ENCODE assay signal across 11 mouse cellular contexts in the genomic region with DNA sequence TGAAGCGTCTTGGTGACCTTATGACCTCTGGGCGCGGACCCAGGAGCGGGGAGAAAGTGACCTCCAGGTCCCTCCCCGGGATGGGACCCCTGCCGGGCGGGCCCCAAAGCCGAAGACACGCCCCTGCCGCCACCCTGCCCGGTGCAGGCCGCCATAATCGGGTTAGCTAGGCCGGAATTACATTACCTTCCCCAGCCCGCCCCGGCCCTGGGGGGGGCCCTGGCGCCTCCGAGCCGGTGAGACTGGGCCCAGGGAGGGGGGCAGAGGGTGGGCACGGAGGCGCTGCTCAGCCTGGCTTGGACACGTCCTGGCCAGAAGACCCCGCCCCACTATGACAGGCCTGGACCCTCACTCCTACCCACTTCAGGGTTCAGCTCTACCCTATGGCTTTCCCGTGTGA. TPM values are rescaled to one million over a fixed set of nuclear protein-coding genes. Genes with fewer than 3 reads are reported as not detected.
DNase-seq lines count a peak whose midpoint lies in the region; ATAC-seq and TF ChIP-seq lines count a peak whose summit lies in the region.
"Had no signal": no experiment of that assay in that cellular context is flagged by ENCODE, and none has a peak within 500 bp of the region (broad histone marks: within the 10 kb centered on the region; RNA-seq: fewer than 3 reads in every experiment).

No protein-coding gene starts in this region.

- H3K4me3 ChIP-seq in heart, embryonic 14.5 days (ENCODE audit: control insufficient read depth in 1 of 2, insufficient read depth in 1 of 2, low read depth in 1 of 2, low read length in 2 of 2): peak overlapping the region in 1 of 2 experiments; percentile 11; a peak in 1 of 4 replicates
- peak overlapping the region; percentile 30; the same call in 1 of the 2 replicates for H3K4me3 ChIP-seq in ES-Bruce4 (ENCODE audit: low read depth, low read length)
- peak overlapping the region; percentile 30 for H3K4me3 ChIP-seq in embryonic facial prominence, embryonic 12.5 days
- peak overlapping the region; percentile 7; the same call in 1 of the 2 replicates for H3K4me3 ChIP-seq in limb, embryonic 15.5 days

- no peak for TF ChIP-seq EP300 in ES-Bruce4 (IDR thresholded peaks at IDR 0.05; ENCODE audit: insufficient read depth, low read depth, low read length)

- H3K9me3 ChIP-seq in heart, embryonic 14.5 days (ENCODE audit: control insufficient read depth, low read length): no peaks in the 10 kb centered on the region
- H3K9me3 ChIP-seq in ES-Bruce4 (replicated peaks; ENCODE audit: control insufficient read depth, insufficient read depth, low read length, poor library complexity, severe bottlenecking): no peaks in the 10 kb centered on the region
- H3K9me3 ChIP-seq in embryonic facial prominence, embryonic 12.5 days: no peaks in the 10 kb centered on the region
- no peaks in the 10 kb centered on the region for H3K9me3 ChIP-seq in limb, embryonic 15.5 days

- TF ChIP-seq CTCF in ES-Bruce4 (IDR thresholded peaks at IDR 0.05; ENCODE audit: low read depth, low read length): no peak

- peaks cover 0 to 16% of the 10 kb centered on the region in 2 experiments; a peak in 3 of 4 replicates for H3K4me1 ChIP-seq in heart, embryonic 14.5 days (ENCODE audit: control insufficient read depth in 2 of 2, insufficient read depth in 2 of 2, low read length in 2 of 2)
- H3K4me1 ChIP-seq in ES-Bruce4 (ENCODE audit: control insufficient read depth, insufficient read depth, low read length): no peaks in the 10 kb centered on the region
- 0 out of 2 replicates have a peak, but pooled peaks cover 6% of the 10 kb centered on the region for H3K4me1 ChIP-seq in embryonic facial prominence, embryonic 12.5 days
- H3K4me1 ChIP-seq in limb, embryonic 15.5 days: peaks cover 32% of the 10 kb centered on the region

- H3K27me3 ChIP-seq in heart, embryonic 14.5 days (ENCODE audit: control insufficient read depth, insufficient read depth, low read length): peaks cover 98% of the 10 kb centered on the region
- peaks cover 35% of the 10 kb centered on the region for H3K27me3 ChIP-seq in ES-Bruce4 (ENCODE audit: control insufficient read depth, insufficient read depth, low read length, poor library complexity, severe bottlenecking)
- peaks cover 93% of the 10 kb centered on the region for H3K27me3 ChIP-seq in embryonic facial prominence, embryonic 12.5 days
- H3K27me3 ChIP-seq in limb, embryonic 15.5 days: peaks cover 99% of the 10 kb centered on the region

- no peak overlapping the region for H3K27ac ChIP-seq in heart, embryonic 14.5 days (replicated peaks in 1 of 2; ENCODE audit: control insufficient read depth in 1 of 2, insufficient read depth in 1 of 2, low read depth in 2 of 2, low read length in 2 of 2)
- no peak overlapping the region for H3K27ac ChIP-seq in ES-Bruce4 (ENCODE audit: insufficient read depth, low read length)
- H3K27ac ChIP-seq in embryonic facial prominence, embryonic 12.5 days: no peak overlapping the region
- no peak overlapping the region for H3K27ac ChIP-seq in limb, embryonic 15.5 days

- H3K36me3 ChIP-seq in heart, embryonic 14.5 days (ENCODE audit: control insufficient read depth, insufficient read depth, low read length): no peaks in the 10 kb centered on the region
- no peaks in the 10 kb centered on the region for H3K36me3 ChIP-seq in ES-Bruce4 (ENCODE audit: control insufficient read depth, insufficient read depth, low read length, poor library complexity, severe bottlenecking)
- H3K36me3 ChIP-seq in embryonic facial prominence, embryonic 12.5 days: no peaks in the 10 kb centered on the region
- no peaks in the 10 kb centered on the region for H3K36me3 ChIP-seq in limb, embryonic 15.5 days

- 0 out of 2 replicates have a peak, but pooled peaks have one; percentile 37 for ATAC-seq in heart, embryonic 14.5 days (ENCODE audit: insufficient number of reproducible peaks, insufficient read depth, low FRiP score, low read depth)
- peak; percentile 55 for ATAC-seq in embryonic facial prominence, embryonic 12.5 days (ENCODE audit: insufficient number of reproducible peaks, insufficient read depth, low FRiP score, low TSS enrichment)
- ATAC-seq in limb, embryonic 15.5 days (ENCODE audit: insufficient number of reproducible peaks, low FRiP score, low TSS enrichment, low read depth): peak; percentile 42

- H3K9ac ChIP-seq in heart, embryonic 14.5 days (ENCODE audit: low read length): no peak overlapping the region
- H3K9ac ChIP-seq in ES-Bruce4 (ENCODE audit: low read depth, poor library complexity, severe bottlenecking): no peak overlapping the region
- H3K9ac ChIP-seq in embryonic facial prominence, embryonic 12.5 days: no peak overlapping the region
- no peak overlapping the region for H3K9ac ChIP-seq in limb, embryonic 15.5 days

- no peak for DNase-seq in heart, adult 11 months
- DNase-seq in right cerebral cortex, postnatal 25 days: no peak
- no peak for DNase-seq in right cerebral cortex, postnatal 36 days (ENCODE audit: low spot score in 2 of 2)
- DNase-seq in layer of hippocampus, postnatal 10 days (ENCODE audit: low spot score in 2 of 2): no peak
- DNase-seq: right cerebral cortex, postnatal 14 days had no signal

- H3K4me2 ChIP-seq in heart, embryonic 14.5 days (ENCODE audit: low read length): no peak overlapping the region
- H3K4me2 ChIP-seq in embryonic facial prominence, embryonic 12.5 days (replicated peaks): peak overlapping the region; percentile 51
- H3K4me2 ChIP-seq in limb, embryonic 15.5 days: 0 out of 2 replicates have a peak overlapping the region, but pooled peaks have one; percentile 0

- TF ChIP-seq POLR2A in ES-Bruce4 (IDR thresholded peaks at IDR 0.05; ENCODE audit: insufficient read depth, low read length): no peak

- WGBS in heart, embryonic 14.5 days: 1% methylated on average over 20 of the region's 24 CpGs
- WGBS in embryonic facial prominence, embryonic 12.5 days: under 1% methylated on average over 24 of the region's 24 CpGs
- under 1% methylated on average over 23 of the region's 24 CpGs for WGBS in limb, embryonic 15.5 days

RNA-seq across cellular contexts. Expression of a gene that starts 1.1 kb away (rescaled TPM):
- polyA plus RNA-seq in heart, embryonic 14.5 days (2014; fragmentation: Nextera tagmentation; extraction: Ambion mirVana): 0.30 and 1.9 TPM in 2 replicates
- not detected in 2 replicates for polyA plus RNA-seq in ES-Bruce4 (2011; ENCODE audit: insufficient read depth, insufficient read length, low read depth, missing spikeins)
- 8.2 and 11.8 TPM in 2 replicates for polyA plus RNA-seq in embryonic facial prominence, embryonic 12.5 days (2016; fragmentation: Nextera tagmentation; extraction: Ambion mirVana)
- polyA plus RNA-seq in limb, embryonic 15.5 days (2015; fragmentation: Nextera tagmentation; extraction: Ambion mirVana): not detected in 2 replicates
- not detected for total RNA-seq in layer of hippocampus, postnatal 10 days (2021)
- total RNA-seq: left cerebral cortex, postnatal 10 days had no signal
- polyA plus RNA-seq: gonadal fat pad, adult 2 months had no signal

RNA-seq across cellular contexts. Expression of a gene that starts 6.4 kb away (rescaled TPM):
- polyA plus RNA-seq in heart, embryonic 14.5 days (2014; fragmentation: Nextera tagmentation; extraction: Ambion mirVana): 14.1 and 16.8 TPM in 2 replicates
- 14.7 and 21.3 TPM in 2 replicates for polyA plus RNA-seq in ES-Bruce4 (2011; ENCODE audit: insufficient read depth, insufficient read length, low read depth, missing spikeins)
- 41.0 and 44.4 TPM in 2 replicates for polyA plus RNA-seq in embryonic facial prominence, embryonic 12.5 days (2016; fragmentation: Nextera tagmentation; extraction: Ambion mirVana)
- polyA plus RNA-seq in limb, embryonic 15.5 days (2015; fragmentation: Nextera tagmentation; extraction: Ambion mirVana): 29.2 and 31.9 TPM in 2 replicates
- total RNA-seq in layer of hippocampus, postnatal 10 days (2021): 10 to 100 TPM; 18.8 to 22.2 TPM

RNA-seq across cellular contexts. Expression of a gene that starts 13.6 kb away (rescaled TPM):
- 0.38 and 0.46 TPM in 2 replicates for polyA plus RNA-seq in heart, embryonic 14.5 days (2014; fragmentation: Nextera tagmentation; extraction: Ambion mirVana)
- 2.9 and 3.7 TPM in 2 replicates for polyA plus RNA-seq in ES-Bruce4 (2011; ENCODE audit: insufficient read depth, insufficient read length, low read depth, missing spikeins)
- polyA plus RNA-seq in embryonic facial prominence, embryonic 12.5 days (2016; fragmentation: Nextera tagmentation; extraction: Ambion mirVana): 1.5 and 1.6 TPM in 2 replicates
- polyA plus RNA-seq in limb, embryonic 15.5 days (2015; fragmentation: Nextera tagmentation; extraction: Ambion mirVana): 0.57 and 1.3 TPM in 2 replicates
- under 1 TPM; 0.37 to 0.54 TPM for total RNA-seq in layer of hippocampus, postnatal 10 days (2021)

RNA-seq across cellular contexts. Expression of a gene that starts 14.9 kb away (rescaled TPM):
- 0.28 TPM in 1 of 2 replicates, not detected in the other for polyA plus RNA-seq in heart, embryonic 14.5 days (2014; fragmentation: Nextera tagmentation; extraction: Ambion mirVana)
- not detected in 2 replicates for polyA plus RNA-seq in ES-Bruce4 (2011; ENCODE audit: insufficient read depth, insufficient read length, low read depth, missing spikeins)
- polyA plus RNA-seq in embryonic facial prominence, embryonic 12.5 days (2016; fragmentation: Nextera tagmentation; extraction: Ambion mirVana): 0.57 and 1.1 TPM in 2 replicates
- polyA plus RNA-seq in limb, embryonic 15.5 days (2015; fragmentation: Nextera tagmentation; extraction: Ambion mirVana): 0.41 and 0.50 TPM in 2 replicates
- total RNA-seq in layer of hippocampus, postnatal 10 days (2021): under 1 TPM; 0.42 to 0.46 TPM

RNA-seq across cellular contexts. Expression of a gene that starts 16.1 kb away (rescaled TPM):
- polyA plus RNA-seq in heart, embryonic 14.5 days (2014; fragmentation: Nextera tagmentation; extraction: Ambion mirVana): 42.8 and 47.6 TPM in 2 replicates
- 36.8 and 37.4 TPM in 2 replicates for polyA plus RNA-seq in ES-Bruce4 (2011; ENCODE audit: insufficient read depth, insufficient read length, low read depth, missing spikeins)
- polyA plus RNA-seq in embryonic facial prominence, embryonic 12.5 days (2016; fragmentation: Nextera tagmentation; extraction: Ambion mirVana): 74.1 and 77.8 TPM in 2 replicates
- 64.6 and 70.6 TPM in 2 replicates for polyA plus RNA-seq in limb, embryonic 15.5 days (2015; fragmentation: Nextera tagmentation; extraction: Ambion mirVana)
- 10 to 100 TPM; 68.0 to 70.4 TPM for total RNA-seq in layer of hippocampus, postnatal 10 days (2021)
